Mouse (Mus musculus) megakaryocyte, embryonic 14.5 days (primary cell): ENCODE data around the gene Trp53inp2.

Source experiments
- FLI1 ChIP-seq: IDR thresholded peaks from 2 replicates; pipeline ENCODE4 v1.6.1; 2012; ENCODE audit warnings: low read length, inconsistent platforms, mixed read lengths
- GATA1 ChIP-seq: IDR thresholded peaks from 3 replicates; pipeline ENCODE4 v1.6.1; 2012; ENCODE audit warnings: mixed read lengths, low read length, inconsistent platforms, borderline replicate concordance

DNA sequence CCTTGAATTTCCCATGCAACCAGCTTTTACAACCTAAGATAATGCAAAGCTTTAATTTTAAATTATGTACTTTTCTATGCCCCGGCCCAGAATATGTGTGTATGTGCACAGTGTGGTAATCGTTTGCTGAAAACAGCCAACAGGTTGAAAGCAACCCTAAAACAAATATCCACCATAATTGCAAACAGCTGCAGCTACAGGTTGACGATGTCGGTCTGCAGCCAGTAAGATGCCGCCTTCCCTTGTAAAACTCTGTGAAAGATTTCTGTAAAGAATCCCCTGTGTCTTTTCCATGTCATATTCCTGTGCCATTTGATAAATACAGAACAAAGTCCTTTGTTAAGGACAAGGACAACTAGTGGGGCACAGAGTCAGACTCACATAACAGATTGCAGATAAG, 13.7 kb downstream of the Trp53inp2 start:
- TF ChIP-seq GATA1, result no peak
- no peak for TF ChIP-seq FLI1
